Mouse (Mus musculus): ENCODE data around the gene Ly6g6f.
A peak's percentile ranks its signal among the peaks of the same experiment; 100 is the strongest.
"Not testable (repeated sequence)": the region's sequence is repeated elsewhere in the genome, so short reads cannot be mapped to it uniquely, and the experiment has no call there.

Ly6g6f gene

GRCm38 (mm10) chr17:35052271-35052798, 33.1 kb downstream of the Ly6g6f start:
- DNase-seq (ENCODE audit: low spot score) = no peak

- peak; percentile 88 for DNase-seq (ENCODE audit: low spot score)
These were observed 34.0 kb downstream of the Ly6g6f start for GRCm38 (mm10) chr17:35051156-35052086.

- peak; percentile 79 for DNase-seq (ENCODE audit: low spot score)
These were observed 35.2 kb downstream of the Ly6g6f start for GRCm38 (mm10) chr17:35050126-35050750.

GRCm38 (mm10) chr17:35049561-35050016, 35.8 kb downstream of the Ly6g6f start, which contains the start of gene Clic1:
Gene Clic1, plus strand, starts transcription at chr17:35049966.
- DNase-seq (ENCODE audit: low spot score) = peak; percentile 92

- DNase-seq (ENCODE audit: low spot score) = no peak
These were observed 36.4 kb downstream of the Ly6g6f start for GRCm38 (mm10) chr17:35048932-35049440.

GRCm38 (mm10) chr17:35048149-35048931, 37.1 kb downstream of the Ly6g6f start:
- DNase-seq (ENCODE audit: low spot score) = peak; percentile 43

GRCm38 (mm10) chr17:35047688-35048087, 37.7 kb downstream of the Ly6g6f start:
- DNase-seq (ENCODE audit: low spot score) = no peak

GRCm38 (mm10) chr17:35046681-35047455, 38.5 kb downstream of the Ly6g6f start, which contains the start of gene Msh5:
Gene Msh5, minus strand, starts transcription at chr17:35046745.
- DNase-seq (ENCODE audit: low spot score) = peak; percentile 100

- DNase-seq (ENCODE audit: low spot score) = peak; percentile 33
These were observed 39.4 kb downstream of the Ly6g6f start for GRCm38 (mm10) chr17:35045807-35046680.

- DNase-seq (ENCODE audit: low spot score) = no peak
These were observed 40.3 kb downstream of the Ly6g6f start for GRCm38 (mm10) chr17:35044904-35045806.

- no peak for DNase-seq (ENCODE audit: low spot score)
These were observed 41.6 kb downstream of the Ly6g6f start for GRCm38 (mm10) chr17:35043794-35044193.

GRCm38 (mm10) chr17:35039121-35039873, 46.1 kb downstream of the Ly6g6f start:
- DNase-seq (ENCODE audit: low spot score) = no peak

- no peak for DNase-seq (ENCODE audit: low spot score)
These were observed 50.5 kb downstream of the Ly6g6f start for GRCm38 (mm10) chr17:35034896-35035295.

- not testable (repeated sequence) for DNase-seq (ENCODE audit: low spot score)
These were observed 51.7 kb downstream of the Ly6g6f start for GRCm38 (mm10) chr17:35033703-35034102.

GRCm38 (mm10) chr17:35032323-35032870, 53.0 kb downstream of the Ly6g6f start:
- DNase-seq (ENCODE audit: low spot score) = no peak

- no peak for DNase-seq (ENCODE audit: low spot score)
These were observed 53.5 kb downstream of the Ly6g6f start for GRCm38 (mm10) chr17:35031880-35032279.

GRCm38 (mm10) chr17:35031272-35031671, 54.1 kb downstream of the Ly6g6f start:
- DNase-seq (ENCODE audit: low spot score) = no peak
